Mouse (Mus musculus) embryonic fibroblast, embryonic 13.5 days (primary cell): ENCODE data around the gene Ndfip2.

ENCODE experiments used
- CTCF ChIP-seq: IDR thresholded peaks from 2 replicates; pipeline ENCODE4 v1.5.1; 2011; ENCODE audit warnings: mild to moderate bottlenecking, control low read depth, low read length, moderate library complexity, borderline replicate concordance; ENCODE audit not compliant: insufficient read depth
- POLR2A ChIP-seq: IDR thresholded peaks from 2 replicates; pipeline ENCODE4 v1.6.1; 2011; ENCODE audit warnings: low read depth, mild to moderate bottlenecking, control low read depth, low read length, moderate library complexity

DNA sequence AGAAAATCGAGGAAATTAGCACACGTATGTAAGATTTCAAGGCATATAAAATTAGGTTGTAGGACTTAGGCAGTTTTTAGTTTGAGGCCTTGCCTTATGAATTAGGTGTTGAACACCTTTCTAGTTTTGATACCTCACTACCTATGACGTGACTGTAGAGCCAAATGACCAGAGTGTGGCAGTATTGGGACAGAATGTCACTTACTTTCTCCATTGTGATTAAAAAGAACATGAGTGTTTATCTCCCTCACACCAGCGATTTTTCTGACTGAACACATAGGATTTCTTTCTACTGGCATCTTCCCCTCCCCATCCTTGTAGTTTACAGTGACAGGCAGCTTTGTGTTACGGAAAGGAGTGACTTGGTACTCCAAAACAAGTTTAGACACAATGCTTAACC lies 55.5 kb downstream of the Ndfip2 start:
- TF ChIP-seq POLR2A (no peak), CTCF (no peak)
